Mouse (Mus musculus) stomach, embryonic 15.5 days (tissue): ENCODE measurements around the gene Tm7sf3. TPM values are rescaled to one million over a fixed set of nuclear protein-coding genes. Genes with fewer than 3 reads are reported as not detected.
A peak's percentile ranks its signal among the peaks of the same experiment; 100 is the strongest.

Experiments used
- ATAC-seq: fragments of 200-750 bp; cut with Nextera tagmentation; 2 replicates; pipeline ENCODE4 v1.8.0; 2017; ENCODE audit warnings: low read depth, moderate number of reproducible peaks, moderate TSS enrichment; ENCODE audit not compliant: insufficient read depth, low FRiP score
- H3K27ac ChIP-seq: fragments of 300-500 bp; sonication (generic); 2 replicates; pipeline ENCODE4 v1.5.1; 2015; ENCODE audit warnings: mild to moderate bottlenecking, inconsistent platforms
- H3K27me3 ChIP-seq: fragments of 300-500 bp; sonication (generic); replicated peaks from 2 replicates; pipeline ENCODE4 v1.6.1; 2015; ENCODE audit warnings: inconsistent platforms
- H3K36me3 ChIP-seq: fragments of 300-500 bp; sonication (generic); 2 replicates; pipeline ENCODE4 v1.6.1; 2015; ENCODE audit warnings: inconsistent platforms
- H3K4me1 ChIP-seq: fragments of 300-500 bp; sonication (generic); 2 replicates; pipeline ENCODE4 v1.6.1; 2015; ENCODE audit warnings: inconsistent platforms
- H3K4me2 ChIP-seq: fragments of 300-500 bp; sonication (generic); 2 replicates; pipeline ENCODE4 v1.6.1; 2015; ENCODE audit warnings: mild to moderate bottlenecking, inconsistent platforms
- H3K4me3 ChIP-seq: fragments of 300-500 bp; sonication (generic); replicated peaks from 2 replicates; pipeline ENCODE4 v1.5.1; 2015; ENCODE audit warnings: inconsistent platforms
- H3K9ac ChIP-seq: fragments of 300-500 bp; sonication (generic); 2 replicates; pipeline ENCODE4 v1.6.1; 2015; ENCODE audit warnings: inconsistent platforms
- H3K9me3 ChIP-seq: fragments of 300-500 bp; sonication (generic); 2 replicates; pipeline ENCODE4 v1.6.1; 2016; ENCODE audit warnings: inconsistent platforms
- WGBS: fragments of 180-500 bp; shearing (Covaris S2); methylation state at CpG from one replicate; pipeline ENCODE4 v1.1.7; 2015; 5-methylcytosine and 5-hydroxymethylcytosine counted together
- polyA plus RNA-seq: library from polyadenylated mRNA; unstranded; fragments of >200 nt; fragmentation: Nextera tagmentation; extraction: Ambion mirVana; gene quantifications from 2 replicates; pipeline ENCODE4 v1.2.1, GENCODE M21; 2015

The Tm7sf3 gene
- polyA plus RNA-seq, 1 experiment from 2014 or later = 36.1 TPM

DNA sequence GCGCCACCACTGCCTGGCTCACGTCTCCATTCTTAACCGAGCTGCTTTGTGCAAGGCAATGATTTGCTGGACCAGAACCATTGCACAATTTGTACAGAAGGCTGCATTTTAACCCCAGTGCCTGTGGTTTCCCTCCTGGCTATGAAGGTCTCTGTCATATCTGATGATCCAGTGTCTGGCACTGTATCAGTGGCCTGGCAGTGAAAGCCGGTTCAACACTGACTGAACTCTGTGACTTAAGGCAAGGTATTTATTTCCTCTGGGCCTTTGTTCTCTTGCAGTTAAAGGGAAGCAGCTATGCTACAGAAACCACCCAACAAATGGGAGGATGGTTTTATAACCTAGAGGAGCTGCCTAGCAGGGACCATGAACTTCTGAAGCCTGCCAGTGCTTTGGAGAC, 11.7 kb downstream of the Tm7sf3 start:
- Histone ChIP-seq H3K4me3 (no peak overlapping the region), H3K4me1 (peaks cover 7% of the 10 kb centered on the region), H3K36me3 (no peaks in the 10 kb centered on the region), H3K9ac (no peak overlapping the region), H3K9me3 (no peaks in the 10 kb centered on the region), H3K27ac (no peak overlapping the region), H3K27me3 (no peaks in the 10 kb centered on the region), H3K4me2 (no peak overlapping the region)
- WGBS = 80% methylated on average over 4 of the region's 4 CpGs
- ATAC-seq = no peak

DNA sequence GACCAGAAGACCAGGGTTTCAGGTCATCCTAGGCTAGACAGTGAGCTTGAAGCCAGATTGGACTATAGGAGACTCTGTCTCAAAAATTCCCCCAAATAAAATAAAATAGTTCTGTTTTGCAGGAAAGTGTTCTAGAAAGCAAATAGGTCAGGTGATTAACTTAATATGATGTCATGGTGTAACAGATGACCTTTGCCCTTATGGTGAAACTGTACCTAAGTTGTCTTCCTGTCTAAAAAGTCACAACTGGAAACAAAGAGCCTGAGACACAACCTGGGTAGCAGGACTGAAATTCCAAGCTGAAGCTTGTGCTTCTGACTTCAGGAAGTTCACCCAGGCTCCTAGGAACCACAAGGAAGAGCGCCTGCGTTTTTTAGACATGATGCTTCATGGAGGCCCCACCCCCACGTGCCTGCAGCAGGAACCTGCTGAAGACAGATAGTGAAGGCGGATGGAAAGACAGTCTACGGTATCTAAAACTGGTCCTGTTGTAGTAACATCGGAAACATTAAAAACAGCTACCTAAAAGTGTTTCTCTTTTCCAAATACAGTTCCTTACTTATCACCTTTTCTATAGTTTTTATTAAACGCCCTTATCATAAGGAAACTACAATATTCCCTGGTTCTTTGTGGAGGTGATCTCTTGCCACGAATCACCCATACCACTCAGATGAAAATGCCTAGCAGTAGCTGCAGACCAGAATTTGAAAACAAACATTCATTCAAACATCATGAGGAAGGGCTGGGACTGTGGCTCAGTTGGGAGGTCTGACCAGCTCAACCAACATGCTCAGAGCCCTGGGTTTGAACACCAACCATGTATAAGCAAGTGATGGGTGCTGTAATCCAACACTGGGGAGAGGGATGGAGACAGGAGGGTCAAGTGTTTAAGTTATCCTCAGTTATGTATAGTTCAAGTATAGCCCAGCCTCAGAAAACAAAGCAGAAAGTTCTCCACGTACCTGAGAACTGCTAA, 12.6 kb downstream of the Tm7sf3 start:
- 73% methylated on average over 9 of the region's 9 CpGs for WGBS
- H3K36me3 ChIP-seq = no peaks in the 10 kb centered on the region

DNA sequence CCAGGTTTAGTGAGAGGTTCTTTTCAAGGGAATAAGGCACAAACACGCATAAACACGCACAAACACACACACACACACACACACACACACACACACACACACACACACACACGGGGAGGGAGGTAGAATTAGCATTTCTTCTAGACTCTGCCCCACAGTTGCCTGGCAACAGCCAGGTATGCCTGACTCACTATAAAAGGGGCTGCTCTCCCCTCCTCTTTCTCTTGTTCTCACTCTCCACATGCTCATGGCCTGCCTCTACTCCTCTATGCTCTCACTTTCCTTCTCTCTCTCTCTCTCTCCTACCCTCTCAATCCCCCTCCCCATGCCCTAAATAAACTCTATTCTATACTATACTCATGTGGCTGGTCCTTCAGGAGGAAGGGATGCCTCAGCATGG, 14.5 kb downstream of the Tm7sf3 start:
- H3K9ac ChIP-seq = no peak overlapping the region
- no peak overlapping the region for H3K4me2 ChIP-seq
- no peaks in the 10 kb centered on the region for H3K9me3 ChIP-seq
- no peaks in the 10 kb centered on the region for H3K36me3 ChIP-seq
- H3K27ac ChIP-seq = no peak overlapping the region
- ATAC-seq = no peak
- peaks cover 2% of the 10 kb centered on the region for H3K4me1 ChIP-seq
- WGBS = 82% methylated on average over 3 of the region's 3 CpGs
- H3K27me3 ChIP-seq = no peaks in the 10 kb centered on the region
- no peak overlapping the region for H3K4me3 ChIP-seq

More for the DNA sequence above, 12.6 kb downstream of the Tm7sf3 start:
- H3K27me3 ChIP-seq = no peaks in the 10 kb centered on the region
- no peaks in the 10 kb centered on the region for H3K9me3 ChIP-seq
- no peak overlapping the region for H3K9ac ChIP-seq
- H3K4me2 ChIP-seq = no peak overlapping the region
- ATAC-seq = peak; percentile 54; the same call in 1 of the 2 replicates
- H3K27ac ChIP-seq = no peak overlapping the region
- peaks cover 7% of the 10 kb centered on the region for H3K4me1 ChIP-seq
- no peak overlapping the region for H3K4me3 ChIP-seq

DNA sequence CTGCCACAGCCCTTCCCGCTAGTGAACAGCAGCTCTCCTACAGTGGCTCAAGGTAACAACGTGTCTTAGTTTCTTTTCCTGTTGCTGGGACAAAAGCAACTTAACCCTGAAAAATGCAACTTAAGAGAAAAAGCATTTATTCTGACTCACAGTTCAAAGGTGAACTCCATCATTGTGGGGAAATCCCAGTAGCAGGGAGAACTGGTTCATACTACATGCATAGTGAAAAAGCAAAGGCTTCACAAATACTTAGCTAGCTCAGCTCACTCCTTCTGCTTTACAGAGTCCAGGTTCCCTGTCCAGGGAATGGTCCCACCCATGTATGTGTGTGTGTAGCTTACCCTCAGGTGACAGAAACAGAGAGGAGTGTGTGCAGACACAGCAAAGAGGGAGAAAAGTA, 26.0 kb downstream of the Tm7sf3 start:
- no peaks in the 10 kb centered on the region for H3K27me3 ChIP-seq
- no peaks in the 10 kb centered on the region for H3K9me3 ChIP-seq
- no peak overlapping the region for H3K9ac ChIP-seq
- no peak for ATAC-seq
- no peak overlapping the region for H3K4me3 ChIP-seq
- WGBS = 78% methylated on average over 2 of the region's 2 CpGs
- H3K27ac ChIP-seq = no peak overlapping the region
- H3K4me1 ChIP-seq = no peaks in the 10 kb centered on the region
- peaks cover 13% of the 10 kb centered on the region for H3K36me3 ChIP-seq
- H3K4me2 ChIP-seq = no peak overlapping the region

DNA sequence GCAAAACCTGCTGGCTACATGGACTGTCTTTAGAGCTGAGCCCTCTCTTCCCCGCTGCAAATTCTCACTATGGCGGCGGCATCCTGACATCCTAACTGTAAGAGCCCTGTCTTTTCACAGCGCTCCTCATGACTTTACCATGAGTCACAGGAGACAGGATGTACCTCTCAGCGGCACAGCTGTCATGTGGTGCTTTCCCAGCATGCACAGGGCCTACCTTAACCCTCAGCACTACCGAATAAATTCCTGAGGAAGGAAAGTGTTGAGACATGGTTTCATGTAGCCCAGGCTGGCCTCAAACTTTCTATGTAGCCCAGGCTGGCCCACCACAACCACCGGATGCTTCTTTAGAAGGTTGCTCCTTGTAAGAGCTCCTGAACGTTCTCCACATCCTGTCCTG, 26.7 kb downstream of the Tm7sf3 start:
- H3K9ac ChIP-seq = no peak overlapping the region
- H3K4me2 ChIP-seq = no peak overlapping the region
- no peak for ATAC-seq
- H3K27me3 ChIP-seq = no peaks in the 10 kb centered on the region
- H3K4me1 ChIP-seq = no peaks in the 10 kb centered on the region
- H3K36me3 ChIP-seq = peaks cover 13% of the 10 kb centered on the region
- H3K27ac ChIP-seq = no peak overlapping the region
- 91% methylated on average over 8 of the region's 8 CpGs for WGBS
- no peak overlapping the region for H3K4me3 ChIP-seq
- H3K9me3 ChIP-seq = no peaks in the 10 kb centered on the region

- H3K4me1 ChIP-seq = no peaks in the 10 kb centered on the region
- H3K9ac ChIP-seq = no peak overlapping the region
- no peaks in the 10 kb centered on the region for H3K9me3 ChIP-seq
- no peak overlapping the region for H3K4me2 ChIP-seq
- peaks cover 11% of the 10 kb centered on the region for H3K36me3 ChIP-seq
- WGBS = 83% methylated on average over 5 of the region's 5 CpGs
- no peak overlapping the region for H3K4me3 ChIP-seq
- H3K27ac ChIP-seq = no peak overlapping the region
- peak; percentile 42; the same call in 1 of the 2 replicates for ATAC-seq
- H3K27me3 ChIP-seq = no peaks in the 10 kb centered on the region
Measured at GRCm38 (mm10) chr6:146614541-146614940, 28.1 kb downstream of the Tm7sf3 start.

DNA sequence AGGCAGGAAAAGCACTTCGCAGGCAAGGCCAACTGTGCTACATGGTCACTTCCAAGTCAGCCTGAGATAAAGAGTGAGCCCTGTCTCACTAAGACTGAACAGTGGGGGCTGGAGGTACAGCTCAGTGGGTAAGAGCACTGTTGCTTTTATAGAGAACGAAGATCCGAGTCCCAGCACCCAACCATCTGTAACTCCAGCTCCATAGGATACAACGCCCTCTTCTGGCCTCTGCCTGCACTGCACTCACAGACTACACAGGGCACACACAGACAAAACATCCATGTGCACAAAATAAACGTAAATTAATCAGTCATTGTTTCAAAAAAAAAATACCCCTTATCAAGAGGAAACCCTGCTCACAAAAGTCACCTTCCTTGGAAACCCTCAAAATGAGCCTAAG, 28.7 kb downstream of the Tm7sf3 start:
- WGBS = 91% methylated on average over 5 of the region's 5 CpGs

GRCm38 (mm10) chr6:146612736-146613135, 29.9 kb downstream of the Tm7sf3 start:
- Histone ChIP-seq H3K9me3 (no peaks in the 10 kb centered on the region), H3K36me3 (peaks cover 3% of the 10 kb centered on the region; the same call in 1 of the 2 replicates), H3K27me3 (no peaks in the 10 kb centered on the region), H3K27ac (no peak overlapping the region), H3K4me3 (no peak overlapping the region), H3K9ac (no peak overlapping the region), H3K4me1 (no peaks in the 10 kb centered on the region), H3K4me2 (no peak overlapping the region)
- ATAC-seq = no peak
- WGBS = 95% methylated on average over 5 of the region's 5 CpGs

More for the DNA sequence above, 28.7 kb downstream of the Tm7sf3 start:
- Histone ChIP-seq H3K9me3 (no peaks in the 10 kb centered on the region), H3K36me3 (peaks cover 11% of the 10 kb centered on the region), H3K4me3 (no peak overlapping the region), H3K27me3 (no peaks in the 10 kb centered on the region), H3K27ac (no peak overlapping the region), H3K4me2 (no peak overlapping the region), H3K4me1 (no peaks in the 10 kb centered on the region), H3K9ac (no peak overlapping the region)
- no peak for ATAC-seq

GRCm38 (mm10) chr6:146611897-146612296, 30.7 kb downstream of the Tm7sf3 start:
- H3K36me3 ChIP-seq = peaks cover 9% of the 10 kb centered on the region; the same call in 1 of the 2 replicates
- H3K4me1 ChIP-seq = no peaks in the 10 kb centered on the region
- H3K27ac ChIP-seq = no peak overlapping the region
- WGBS = 86% methylated on average over 7 of the region's 7 CpGs
- no peak overlapping the region for H3K4me2 ChIP-seq
- H3K4me3 ChIP-seq = no peak overlapping the region
- H3K27me3 ChIP-seq = no peaks in the 10 kb centered on the region
- H3K9ac ChIP-seq = no peak overlapping the region
- no peaks in the 10 kb centered on the region for H3K9me3 ChIP-seq
- peak; percentile 85 for ATAC-seq

GRCm38 (mm10) chr6:146611385-146611784, 31.2 kb downstream of the Tm7sf3 start:
- no peaks in the 10 kb centered on the region for H3K9me3 ChIP-seq
- peaks cover 9% of the 10 kb centered on the region; the same call in 1 of the 2 replicates for H3K36me3 ChIP-seq
- H3K4me3 ChIP-seq = no peak overlapping the region
- no peaks in the 10 kb centered on the region for H3K27me3 ChIP-seq
- no peaks in the 10 kb centered on the region for H3K4me1 ChIP-seq
- peak; percentile 83 for ATAC-seq
- no peak overlapping the region for H3K9ac ChIP-seq
- no peak overlapping the region for H3K4me2 ChIP-seq
- WGBS = 80% methylated on average over 6 of the region's 6 CpGs
- H3K27ac ChIP-seq = no peak overlapping the region

- Histone ChIP-seq H3K4me3 (no peak overlapping the region), H3K9ac (no peak overlapping the region), H3K9me3 (no peaks in the 10 kb centered on the region), H3K36me3 (peaks cover 31% of the 10 kb centered on the region), H3K4me1 (no peaks in the 10 kb centered on the region), H3K27ac (no peak overlapping the region), H3K4me2 (no peak overlapping the region), H3K27me3 (no peaks in the 10 kb centered on the region)
- no peak for ATAC-seq
- 85% methylated on average over 10 of the region's 10 CpGs for whole genome bisulfite sequencing
Measured at GRCm38 (mm10) chr6:146603651-146604050, 39.0 kb downstream of the Tm7sf3 start.

GRCm38 (mm10) chr6:146602601-146603000, 40.0 kb downstream of the Tm7sf3 start:
- H3K27ac ChIP-seq = no peak overlapping the region
- H3K9ac ChIP-seq = no peak overlapping the region
- H3K4me1 ChIP-seq = no peaks in the 10 kb centered on the region
- WGBS = 83% methylated on average over 4 of the region's 4 CpGs
- H3K36me3 ChIP-seq = peaks cover 31% of the 10 kb centered on the region
- no peaks in the 10 kb centered on the region for H3K27me3 ChIP-seq
- no peak for ATAC-seq
- H3K4me2 ChIP-seq = no peak overlapping the region
- H3K9me3 ChIP-seq = no peaks in the 10 kb centered on the region
- H3K4me3 ChIP-seq = no peak overlapping the region
